Mouse (Mus musculus) kidney, embryonic 14.5 days (tissue): ENCODE measurements around the gene Katnal1. TPM values are rescaled to one million over a fixed set of nuclear protein-coding genes. Genes with fewer than 3 reads are reported as not detected.

Experiments
- ATAC-seq: fragments of 200-750 bp; cut with Nextera tagmentation; 2 replicates; pipeline ENCODE4 v1.8.0; 2017; ENCODE audit warnings: moderate number of reproducible peaks, mild to moderate bottlenecking, moderate TSS enrichment, moderate library complexity; ENCODE audit not compliant: low FRiP score, low TSS enrichment
- H3K27ac ChIP-seq: fragments of 300-500 bp; sonication (generic); 2 replicates; pipeline ENCODE4 v1.5.1; 2014; ENCODE audit warnings: low read depth, mild to moderate bottlenecking, low read length, moderate library complexity, mixed read lengths
- H3K27me3 ChIP-seq: fragments of 300-500 bp; sonication (generic); 2 replicates; pipeline ENCODE4 v1.6.1; 2014; ENCODE audit warnings: mild to moderate bottlenecking, low read length; ENCODE audit not compliant: control insufficient read depth, insufficient read depth
- H3K36me3 ChIP-seq: fragments of 300-500 bp; sonication (generic); 2 replicates; pipeline ENCODE4 v1.6.1; 2014; ENCODE audit warnings: low read length, mixed read lengths; ENCODE audit not compliant: control insufficient read depth, insufficient read depth
- H3K4me1 ChIP-seq: fragments of 300-500 bp; sonication (generic); 2 replicates; pipeline ENCODE4 v1.6.1; 2014; ENCODE audit warnings: low read length, mixed read lengths; ENCODE audit not compliant: control insufficient read depth, insufficient read depth
- H3K4me2 ChIP-seq: fragments of 300-500 bp; sonication (generic); replicated peaks from 2 replicates; pipeline ENCODE4 v1.6.1; 2014; ENCODE audit warnings: low read depth, mild to moderate bottlenecking, low read length
- H3K4me3 ChIP-seq: fragments of 300-500 bp; sonication (generic); 2 replicates; pipeline ENCODE4 v1.5.1; 2014; ENCODE audit warnings: mild to moderate bottlenecking, low read length
- H3K9ac ChIP-seq: fragments of 300-500 bp; sonication (generic); 2 replicates; pipeline ENCODE4 v1.6.1; 2014; ENCODE audit warnings: low read depth, mild to moderate bottlenecking, low read length, moderate library complexity
- H3K9me3 ChIP-seq: fragments of 300-500 bp; sonication (generic); 2 replicates; pipeline ENCODE4 v1.6.1; 2016; ENCODE audit warnings: low read length; ENCODE audit not compliant: control insufficient read depth
- WGBS: fragments of 180-500 bp; shearing (Covaris S2); extraction: QIAGEN DNeasy Blood & Tissue Kit; methylation state at CpG from one replicate; pipeline ENCODE4 v1.1.7; 2014; 5-methylcytosine and 5-hydroxymethylcytosine counted together
- polyA plus RNA-seq: library from polyadenylated mRNA; unstranded; fragments of >200 nt; fragmentation: Nextera tagmentation; extraction: Ambion mirVana; gene quantifications from 2 replicates; pipeline ENCODE4 v1.2.1, GENCODE M21; 2014

Katnal1 gene
- polyA plus RNA-seq, 1 experiment from 2014 or later, result 13.3 TPM

DNA sequence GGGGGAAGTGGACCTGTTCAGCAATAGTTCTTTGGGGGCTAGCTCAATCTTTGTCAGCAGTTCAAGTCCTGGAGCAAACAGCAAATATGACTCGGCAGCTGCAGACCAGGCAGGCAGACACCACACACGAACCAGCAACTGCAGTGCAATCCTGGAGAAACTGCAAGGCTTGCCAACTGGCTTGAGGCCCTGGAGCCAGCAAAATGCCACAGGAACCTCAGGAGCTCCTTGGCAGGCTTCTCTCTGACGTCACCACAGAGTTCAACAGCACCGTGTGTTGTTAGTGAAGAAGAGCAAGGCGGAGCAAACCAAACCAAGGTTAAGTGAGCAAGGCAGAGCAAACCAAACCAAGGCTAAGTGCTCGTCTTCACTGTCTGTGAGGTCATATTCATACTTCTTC is 79.6 kb downstream of the Katnal1 start:
- no peaks in the 10 kb centered on the region; the same call in 1 of the 2 replicates for H3K9me3 ChIP-seq
- no peak overlapping the region for H3K4me3 ChIP-seq
- no peak overlapping the region for H3K4me2 ChIP-seq
- ATAC-seq, result no peak
- no peaks in the 10 kb centered on the region for H3K27me3 ChIP-seq
- no peaks in the 10 kb centered on the region for H3K4me1 ChIP-seq
- 88% methylated on average over 6 of the region's 6 CpGs for WGBS
- no peak overlapping the region for H3K27ac ChIP-seq
- H3K36me3 ChIP-seq, result no peaks in the 10 kb centered on the region
- H3K9ac ChIP-seq, result no peak overlapping the region

DNA sequence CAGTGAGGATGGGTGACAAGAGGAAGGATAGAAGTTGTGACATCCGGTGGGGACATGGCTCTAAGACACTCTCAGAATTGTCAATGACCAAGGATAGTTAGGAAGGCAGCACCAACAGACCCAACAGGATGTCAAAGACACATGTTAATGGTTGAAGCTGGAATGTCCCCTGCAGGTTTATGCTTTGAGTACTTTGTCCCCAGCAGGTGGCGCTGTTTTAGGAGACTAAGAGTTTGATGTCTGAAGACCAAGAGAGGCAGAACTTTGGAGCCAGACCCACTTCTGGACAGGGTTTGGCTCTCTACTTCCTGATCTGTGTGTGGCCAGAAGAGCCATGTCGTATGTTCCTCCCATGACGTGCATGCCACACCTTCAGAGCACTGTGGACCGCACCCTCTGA is 82.1 kb downstream of the Katnal1 start:
- H3K36me3 ChIP-seq, result no peaks in the 10 kb centered on the region
- no peaks in the 10 kb centered on the region; the same call in 1 of the 2 replicates for H3K9me3 ChIP-seq
- ATAC-seq, result no peak
- no peaks in the 10 kb centered on the region for H3K27me3 ChIP-seq
- no peak overlapping the region for H3K9ac ChIP-seq
- H3K4me2 ChIP-seq, result no peak overlapping the region
- WGBS, result 96% methylated on average over 5 of the region's 5 CpGs
- H3K4me3 ChIP-seq, result no peak overlapping the region
- no peak overlapping the region for H3K27ac ChIP-seq
- no peaks in the 10 kb centered on the region for H3K4me1 ChIP-seq

DNA sequence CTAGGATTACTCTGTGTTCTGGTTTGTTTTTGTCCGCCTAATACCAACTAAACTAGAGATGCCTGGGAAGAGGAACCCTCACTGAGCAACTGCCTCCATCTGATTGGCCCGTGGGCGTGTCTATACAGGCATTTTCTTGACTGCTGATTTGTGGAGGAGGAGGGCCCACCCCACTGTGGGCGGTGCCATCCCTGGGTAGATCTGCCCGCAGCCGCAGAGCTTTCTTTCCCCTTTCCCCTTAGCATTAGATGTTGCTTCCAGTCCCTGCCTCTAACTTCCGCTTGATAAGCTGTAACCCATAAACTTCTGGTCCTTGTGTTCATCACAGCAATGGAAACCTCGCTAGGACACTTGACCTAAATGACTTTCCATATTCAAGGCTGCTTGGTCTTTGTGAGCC is 92.1 kb downstream of the Katnal1 start:
- no peak for ATAC-seq
- Histone ChIP-seq H3K4me1 (no peaks in the 10 kb centered on the region), H3K9me3 (no peaks in the 10 kb centered on the region), H3K4me2 (no peak overlapping the region), H3K27ac (no peak overlapping the region), H3K36me3 (no peaks in the 10 kb centered on the region), H3K27me3 (no peaks in the 10 kb centered on the region), H3K9ac (no peak overlapping the region), H3K4me3 (no peak overlapping the region)
- WGBS, result 50% methylated on average over 8 of the region's 8 CpGs

DNA sequence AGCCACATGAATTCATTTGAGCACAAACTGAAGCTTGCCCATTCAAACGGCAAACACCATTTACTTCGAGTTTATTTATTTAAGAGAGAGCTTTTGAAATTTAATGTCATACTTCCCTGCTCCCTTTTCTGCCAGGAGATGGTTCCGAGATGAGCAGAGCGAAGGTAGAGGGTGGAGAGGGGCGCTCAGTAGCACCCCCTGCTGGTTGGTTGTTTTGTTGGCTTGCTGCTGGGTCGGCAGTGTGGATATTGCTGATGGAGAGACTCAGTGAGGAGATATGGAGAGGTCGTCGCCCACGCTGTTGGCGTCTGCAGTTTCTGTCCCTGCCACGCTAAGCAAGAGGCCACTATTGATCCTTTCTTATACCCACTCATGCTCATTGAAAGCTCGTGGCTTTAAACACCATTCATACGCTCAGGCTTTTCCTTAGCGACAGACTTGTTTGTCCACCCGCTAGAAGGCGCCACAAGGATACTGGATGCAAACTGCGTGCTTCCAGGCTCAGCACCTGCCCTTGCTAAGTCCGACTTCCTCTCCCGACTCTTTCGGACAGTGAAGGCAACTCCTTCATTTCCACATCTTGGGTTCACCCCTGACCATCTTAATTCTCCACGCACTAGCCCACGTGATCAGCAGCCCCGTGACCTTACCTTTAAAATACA is 97.4 kb downstream of the Katnal1 start:
- Histone ChIP-seq H3K27ac (no peak overlapping the region), H3K4me2 (peak overlapping the region; percentile 32), H3K9me3 (no peaks in the 10 kb centered on the region), H3K4me1 (no peaks in the 10 kb centered on the region), H3K36me3 (no peaks in the 10 kb centered on the region), H3K4me3 (peak overlapping the region; percentile 20; the same call in 1 of the 2 replicates), H3K27me3 (0 out of 2 replicates have a peak, but pooled peaks cover 3% of the 10 kb centered on the region), H3K9ac (no peak overlapping the region; the same call in 1 of the 2 replicates)
- ATAC-seq, result no peak; the same call in 1 of the 2 replicates
- WGBS, result 5% methylated on average over 23 of the region's 23 CpGs

DNA sequence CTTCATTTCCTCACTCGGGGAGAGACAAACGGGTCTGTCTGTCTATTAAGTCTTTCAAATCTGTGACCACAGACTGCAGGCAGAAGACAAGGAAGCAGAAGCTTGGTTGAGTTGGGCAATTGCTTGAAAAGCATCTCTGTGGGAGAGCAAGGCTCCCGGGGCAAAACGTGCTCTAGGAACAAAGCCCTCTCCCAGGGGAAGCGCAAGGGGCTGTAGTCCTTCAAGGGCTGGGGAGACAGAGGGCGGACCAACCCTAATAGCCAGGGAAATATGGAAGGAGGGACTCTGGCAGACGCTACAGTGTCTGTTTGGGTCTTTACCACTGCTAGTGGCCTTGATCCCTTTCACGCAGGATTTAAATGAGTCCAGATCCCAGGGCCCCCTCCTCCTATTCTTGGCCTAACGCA is 98.0 kb downstream of the Katnal1 start:
- whole genome bisulfite sequencing, result 13% methylated on average over 9 of the region's 9 CpGs
- Histone ChIP-seq H3K27ac (no peak overlapping the region), H3K9ac (peak overlapping the region; percentile 18; the same call in 1 of the 2 replicates), H3K4me1 (no peaks in the 10 kb centered on the region), H3K4me2 (peak overlapping the region; percentile 32), H3K36me3 (no peaks in the 10 kb centered on the region), H3K9me3 (no peaks in the 10 kb centered on the region), H3K27me3 (0 out of 2 replicates have a peak, but pooled peaks cover 3% of the 10 kb centered on the region), H3K4me3 (peak overlapping the region; percentile 20; the same call in 1 of the 2 replicates)
- ATAC-seq, result no peak

DNA sequence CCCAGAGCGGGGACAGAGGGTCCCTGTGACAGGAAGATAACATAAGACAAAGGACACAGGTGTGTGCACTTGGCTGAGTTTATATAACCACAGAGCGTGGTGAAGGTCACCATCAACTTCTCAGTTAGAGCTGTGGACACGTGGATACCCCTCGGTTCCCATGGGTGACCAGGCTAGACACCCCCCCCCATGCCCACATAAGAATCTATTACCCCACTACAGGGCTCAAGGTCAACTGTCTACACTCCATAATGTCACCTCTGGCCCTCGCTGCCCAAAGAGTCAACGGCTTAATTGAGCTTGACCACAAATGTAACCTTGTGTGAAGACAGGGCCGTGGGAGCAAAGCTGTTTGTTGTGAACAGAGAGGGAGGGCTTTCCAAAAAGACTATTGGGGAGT is 103.4 kb downstream of the Katnal1 start:
- no peaks in the 10 kb centered on the region for H3K9me3 ChIP-seq
- H3K4me2 ChIP-seq, result no peak overlapping the region
- WGBS, result 49% methylated on average over 7 of the region's 7 CpGs
- peaks cover 2% of the 10 kb centered on the region; the same call in 1 of the 2 replicates for H3K4me1 ChIP-seq
- H3K27me3 ChIP-seq, result 0 out of 2 replicates have a peak, but pooled peaks cover 15% of the 10 kb centered on the region
- H3K36me3 ChIP-seq, result no peaks in the 10 kb centered on the region
- no peak overlapping the region for H3K27ac ChIP-seq
- H3K4me3 ChIP-seq, result no peak overlapping the region
- H3K9ac ChIP-seq, result no peak overlapping the region
- ATAC-seq, result peak; percentile 60; the same call in 1 of the 2 replicates

DNA sequence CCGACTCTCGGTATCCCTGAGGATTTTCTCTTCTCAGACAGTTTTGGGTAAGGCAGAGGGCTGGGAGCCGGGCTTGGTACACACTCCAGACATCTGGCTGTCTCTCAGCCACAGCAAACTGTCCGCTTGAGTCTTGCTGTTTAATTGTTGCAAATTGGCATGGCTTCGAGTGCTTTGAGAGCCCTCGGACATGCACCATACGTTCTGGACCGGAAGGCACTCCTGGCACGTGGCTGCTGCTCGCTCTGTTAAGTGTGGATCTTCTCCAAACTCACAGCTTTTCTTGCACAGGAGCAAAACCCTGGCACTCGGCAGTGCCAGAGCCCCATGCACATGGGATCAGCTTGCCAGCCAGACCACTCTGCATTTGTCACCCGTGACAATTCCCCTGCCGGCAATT is 106.3 kb downstream of the Katnal1 start:
- Histone ChIP-seq H3K4me3 (no peak overlapping the region), H3K27ac (no peak overlapping the region), H3K4me2 (no peak overlapping the region), H3K9ac (no peak overlapping the region), H3K4me1 (peaks cover 13% of the 10 kb centered on the region), H3K36me3 (no peaks in the 10 kb centered on the region), H3K9me3 (no peaks in the 10 kb centered on the region), H3K27me3 (0 out of 2 replicates have a peak, but pooled peaks cover 12% of the 10 kb centered on the region)
- 90% methylated on average over 13 of the region's 13 CpGs for WGBS
- no peak for ATAC-seq

Other genes starting within 250 kb of the Katnal1 start
- 0.47 TPM in 1 of 2 replicates, not detected in the other for gene Gm42791, start 65.8 kb upstream of the Katnal1 start, polyA plus RNA-seq